ENCODE assay signal across 16 mouse cellular contexts in genomic region chr19:21407363-21407762, GRCm38 (mm10).
DNase-seq lines count a peak whose midpoint lies in the region; ATAC-seq and TF ChIP-seq lines count a peak whose summit lies in the region.
"Had no signal": no experiment of that assay in that cellular context is flagged by ENCODE, and none has a peak within 500 bp of the region (broad histone marks: within the 10 kb centered on the region; RNA-seq: fewer than 3 reads in every experiment).

No protein-coding gene starts in this region.

- H3K4me1 ChIP-seq in kidney, adult 2 months (ENCODE audit: control insufficient read depth, insufficient read depth, low read length): no peaks in the 10 kb centered on the region
- H3K4me1 ChIP-seq in kidney, embryonic 16.5 days (ENCODE audit: insufficient read depth, low read length): no peaks in the 10 kb centered on the region
- no peaks in the 10 kb centered on the region for H3K4me1 ChIP-seq in intestine, embryonic 16.5 days (ENCODE audit: control insufficient read depth, insufficient read depth, low read length)
- H3K4me1 ChIP-seq: forebrain, embryonic 15.5 days; heart, embryonic 13.5 days; neural tube, embryonic 15.5 days had no signal

- 72% methylated on average over 1 of the region's 1 CpGs for WGBS in kidney, adult 2 months
- 74% methylated on average over 1 of the region's 1 CpGs for WGBS in kidney, embryonic 16.5 days
- 65% methylated on average over 1 of the region's 1 CpGs for WGBS in intestine, embryonic 16.5 days

- no peaks in the 10 kb centered on the region for H3K9me3 ChIP-seq in kidney, embryonic 16.5 days (ENCODE audit: low read length)
- H3K9me3 ChIP-seq in intestine, embryonic 16.5 days (ENCODE audit: control insufficient read depth, low read length): no peaks in the 10 kb centered on the region
- H3K9me3 ChIP-seq: forebrain, embryonic 15.5 days; heart, embryonic 13.5 days; neural tube, embryonic 15.5 days had no signal

- ATAC-seq in kidney, embryonic 16.5 days (ENCODE audit: low FRiP score, low TSS enrichment): no peak
- peak; percentile 81 for ATAC-seq in intestine, embryonic 16.5 days
- peak; percentile 33 for ATAC-seq in megakaryocyte, adult 5-6 weeks (ENCODE audit: poor library complexity, severe bottlenecking)
- ATAC-seq: forebrain, embryonic 15.5 days; inflammation-experienced regulatory T-cells, adult 6 months had no signal

- H3K4me2 ChIP-seq in kidney, embryonic 16.5 days (replicated peaks; ENCODE audit: low read depth, low read length): no peak overlapping the region
- no peak overlapping the region for H3K4me2 ChIP-seq in intestine, embryonic 16.5 days (ENCODE audit: low read depth, low read length)
- H3K4me2 ChIP-seq: forebrain, embryonic 15.5 days; heart, embryonic 13.5 days; neural tube, embryonic 15.5 days had no signal

- no peak overlapping the region for H3K4me3 ChIP-seq in kidney, adult 2 months (ENCODE audit: insufficient read depth, low read depth, low read length)
- no peak overlapping the region for H3K4me3 ChIP-seq in kidney, embryonic 16.5 days (ENCODE audit: low read length)
- H3K4me3 ChIP-seq in intestine, embryonic 16.5 days (ENCODE audit: low read length): no peak overlapping the region
- H3K4me3 ChIP-seq: forebrain, embryonic 15.5 days; heart, embryonic 13.5 days; neural tube, embryonic 15.5 days had no signal

- no peak for TF ChIP-seq CTCF in kidney, adult 2 months (conservative IDR thresholded peaks at IDR 0.05; ENCODE audit: insufficient read depth, insufficient read length, low read depth, low read length)

- no peak for TF ChIP-seq POLR2A in kidney, adult 2 months (IDR thresholded peaks at IDR 0.05; ENCODE audit: low read depth, low read length)

- no peak overlapping the region for H3K27ac ChIP-seq in kidney, adult 2 months (ENCODE audit: insufficient read depth, low read depth, low read length)
- H3K27ac ChIP-seq in kidney, embryonic 16.5 days (ENCODE audit: low read length): no peak overlapping the region
- no peak overlapping the region for H3K27ac ChIP-seq in intestine, embryonic 16.5 days (ENCODE audit: low read length)
- H3K27ac ChIP-seq: forebrain, embryonic 15.5 days; heart, embryonic 13.5 days; macrophage; neural tube, embryonic 15.5 days had no signal

- H3K27me3 ChIP-seq in kidney, adult 2 months (replicated peaks; ENCODE audit: control insufficient read depth, insufficient read depth, low read length): no peaks in the 10 kb centered on the region
- no peaks in the 10 kb centered on the region for H3K27me3 ChIP-seq in kidney, embryonic 16.5 days (ENCODE audit: insufficient read depth, low read length)
- no peaks in the 10 kb centered on the region for H3K27me3 ChIP-seq in intestine, embryonic 16.5 days (replicated peaks; ENCODE audit: control insufficient read depth, insufficient read depth, low read length)
- H3K27me3 ChIP-seq: forebrain, embryonic 15.5 days; heart, embryonic 13.5 days; neural tube, embryonic 15.5 days had no signal

- peak; percentile 26 for DNase-seq in kidney, adult 2 months
- DNase-seq in yolk sac, embryonic 10.5 days (ENCODE audit: low spot score): peak; percentile 11
- DNase-seq in adrenal gland, postnatal 4 days (ENCODE audit: low spot score in 2 of 2): no peak
- no peak for DNase-seq in frontal cortex, postnatal 25 days (ENCODE audit: low spot score in 2 of 2)
- no peak for DNase-seq in neural tube, embryonic 10.5 days (ENCODE audit: extremely low spot score, low spot score)
- DNase-seq: adrenal gland, adult 8-10 months; gastrocnemius, postnatal 10 days; lung, adult 18-20 months had no signal

- H3K9ac ChIP-seq in kidney, embryonic 16.5 days (replicated peaks; ENCODE audit: low read length): no peak overlapping the region
- H3K9ac ChIP-seq in intestine, embryonic 16.5 days (ENCODE audit: low read depth, low read length): no peak overlapping the region
- H3K9ac ChIP-seq: forebrain, embryonic 15.5 days; heart, embryonic 13.5 days; neural tube, embryonic 15.5 days had no signal

- no peaks in the 10 kb centered on the region for H3K36me3 ChIP-seq in kidney, adult 2 months (ENCODE audit: control insufficient read depth, insufficient read depth, low read length)
- H3K36me3 ChIP-seq in kidney, embryonic 16.5 days (ENCODE audit: insufficient read depth, low read length): no peaks in the 10 kb centered on the region
- no peaks in the 10 kb centered on the region for H3K36me3 ChIP-seq in intestine, embryonic 16.5 days (ENCODE audit: control insufficient read depth, insufficient read depth, low read length)
- H3K36me3 ChIP-seq: forebrain, embryonic 15.5 days; heart, embryonic 13.5 days; neural tube, embryonic 15.5 days had no signal

Comparison
In these comparisons a context has a peak if more than half of its experiments do, and no peak if none do; other contexts are left out.
1. DNase-seq: peak in kidney, adult 2 months (single experiment) and yolk sac, embryonic 10.5 days (single experiment); none in adrenal gland, postnatal 4 days (0 of 2), frontal cortex, postnatal 25 days (0 of 2) and neural tube, embryonic 10.5 days (single experiment).